Mouse (Mus musculus) embryonic facial prominence, embryonic 14.5 days (tissue): ENCODE measurements around the gene Zscan29. TPM values are rescaled to one million over a fixed set of nuclear protein-coding genes. Genes with fewer than 3 reads are reported as not detected.

Experiments used
- ATAC-seq: fragments of 200-750 bp; cut with Nextera tagmentation; 2 replicates; pipeline ENCODE4 v1.8.0; 2017; ENCODE audit warnings: low read depth, moderate number of reproducible peaks, moderate TSS enrichment
- DNase-seq: peaks from one replicate; pipeline ENCODE4 v3.0.0-alpha.2; 2015; ENCODE audit warnings: low spot score
- H3K27ac ChIP-seq: fragments of 300-500 bp; sonication (generic); replicated peaks from 2 replicates; pipeline ENCODE4 v1.5.1; 2014; ENCODE audit warnings: low read depth, mild to moderate bottlenecking, low read length, moderate library complexity
- H3K27me3 ChIP-seq: fragments of 300-500 bp; sonication (generic); replicated peaks from 2 replicates; pipeline ENCODE4 v1.6.1; 2014; ENCODE audit warnings: low read length; ENCODE audit not compliant: control insufficient read depth, insufficient read depth
- H3K36me3 ChIP-seq: fragments of 300-500 bp; sonication (generic); 2 replicates; pipeline ENCODE4 v1.6.1; 2014; ENCODE audit warnings: low read length, mixed read lengths; ENCODE audit not compliant: control insufficient read depth, insufficient read depth
- H3K4me1 ChIP-seq: fragments of 300-500 bp; sonication (generic); 2 replicates; pipeline ENCODE4 v1.6.1; 2014; ENCODE audit warnings: antibody characterized with exemption, low read length; ENCODE audit not compliant: control insufficient read depth, insufficient read depth
- H3K4me2 ChIP-seq: fragments of 300-500 bp; sonication (generic); 2 replicates; pipeline ENCODE4 v1.6.1; 2014; ENCODE audit warnings: low read depth, mild to moderate bottlenecking, low read length, moderate library complexity, mixed read lengths
- H3K4me3 ChIP-seq: fragments of 300-500 bp; sonication (generic); 2 replicates; pipeline ENCODE4 v1.5.1; 2014; ENCODE audit warnings: low read depth, mild to moderate bottlenecking, low read length
- H3K9ac ChIP-seq: fragments of 300-500 bp; sonication (generic); 2 replicates; pipeline ENCODE4 v1.6.1; 2014; ENCODE audit warnings: low read depth, mild to moderate bottlenecking, low read length, moderate library complexity, mixed read lengths
- H3K9me3 ChIP-seq: fragments of 300-500 bp; sonication (generic); 2 replicates; pipeline ENCODE4 v1.6.1; 2016; ENCODE audit warnings: low read length; ENCODE audit not compliant: control insufficient read depth
- WGBS: fragments of 180-500 bp; shearing (Covaris S2); extraction: QIAGEN DNeasy Blood & Tissue Kit; methylation state at CpG from one replicate; pipeline ENCODE4 v1.1.7; 2014; 5-methylcytosine and 5-hydroxymethylcytosine counted together
- polyA plus RNA-seq: library from polyadenylated mRNA; unstranded; fragments of >200 nt; fragmentation: Nextera tagmentation; extraction: Ambion mirVana; gene quantifications from 2 replicates; pipeline ENCODE4 v1.2.1, GENCODE M21; 2014

Zscan29 gene
- polyA plus RNA-seq, 1 experiment from 2014 or later = 7.3 TPM

GRCm38 (mm10) chr2:121141216-121142035, 29.5 kb downstream of the Zscan29 start:
- DNase-seq = no peak
- Histone ChIP-seq H3K4me2 (peak overlapping the region; percentile 95), H3K36me3 (peaks cover 41% of the 10 kb centered on the region), H3K9me3 (0 out of 2 replicates have a peak, but pooled peaks cover 8% of the 10 kb centered on the region), H3K27me3 (no peaks in the 10 kb centered on the region), H3K4me3 (peak overlapping the region; percentile 72), H3K9ac (peak overlapping the region; percentile 92), H3K4me1 (peaks cover 14% of the 10 kb centered on the region), H3K27ac (peak overlapping the region; percentile 99)
- 68% methylated on average over 16 of the region's 16 CpGs for WGBS
- no peak for ATAC-seq

DNA sequence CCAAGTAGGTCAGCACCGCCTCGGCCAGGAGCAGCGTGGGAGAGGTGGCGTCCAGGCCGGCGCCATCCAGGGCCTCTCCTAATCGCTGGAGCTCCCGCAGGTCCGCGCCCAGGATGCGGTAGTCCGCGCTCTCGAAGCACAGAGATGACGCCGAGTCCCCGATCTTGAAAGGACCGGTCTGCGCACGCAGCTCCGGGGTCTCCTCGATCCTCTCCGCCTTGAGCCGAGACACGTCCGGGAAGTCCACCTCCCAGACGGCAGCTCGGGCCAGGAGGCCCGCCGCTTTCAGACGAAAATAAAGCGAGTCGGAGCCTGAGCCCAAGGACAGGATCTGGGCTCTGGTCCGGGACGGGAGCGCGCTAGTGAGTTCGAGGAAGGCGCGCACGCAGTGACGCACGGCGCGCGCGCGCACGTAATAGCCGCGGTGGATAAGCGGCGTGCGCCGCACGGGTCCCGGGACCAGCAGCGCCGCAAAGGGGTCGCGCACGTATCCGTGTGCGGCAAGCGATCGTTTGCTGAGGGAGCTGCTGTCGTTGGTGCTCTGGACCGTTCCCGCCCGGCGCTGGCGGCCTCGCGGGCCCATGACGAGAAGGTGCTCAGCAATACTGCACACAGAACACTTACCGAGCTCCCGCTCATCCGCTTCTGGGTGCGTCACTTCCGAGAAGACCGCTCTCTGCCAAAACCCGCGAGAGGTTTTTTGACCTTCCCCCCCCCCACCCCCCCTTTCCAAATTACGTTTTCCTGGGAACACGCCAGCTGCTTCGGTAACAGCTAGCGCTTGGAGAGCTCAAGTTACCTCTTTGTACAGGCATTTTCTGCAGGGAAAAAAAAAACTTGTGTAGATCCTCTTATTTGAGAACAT, 30.7 kb downstream of the Zscan29 start, which contains the start of the genes Adal and Lcmt2:
Gene Adal, plus strand, starts transcription at position 411 of the 865 bp plus-strand sequence.
Gene Lcmt2, minus strand, starts transcription at position 636 of the 865 bp plus-strand sequence.
- under 1% methylated on average over 49 of the region's 87 CpGs for WGBS
- H3K27ac ChIP-seq = peak within 1 kb of the TSS; percentile 99
- H3K4me2 ChIP-seq = peak within 1 kb of the TSS; percentile 95
- peaks cover 14% of the 10 kb centered on the region for H3K4me1 ChIP-seq
- DNase-seq (peak; percentile 97), ATAC-seq (peak; percentile 95)
- peak within 1 kb of the TSS; percentile 92 for H3K9ac ChIP-seq
- no peaks in the 10 kb centered on the region for H3K27me3 ChIP-seq
- H3K9me3 ChIP-seq = 0 out of 2 replicates have a peak, but pooled peaks cover 8% of the 10 kb centered on the region
- peaks cover 34% of the 10 kb centered on the region for H3K36me3 ChIP-seq
- H3K4me3 ChIP-seq = peak within 1 kb of the TSS; percentile 72

GRCm38 (mm10) chr2:121139266-121140017, 31.5 kb downstream of the Zscan29 start:
- ATAC-seq (0 out of 2 replicates have a peak, but pooled peaks have one; percentile 3), DNase-seq (peak; percentile 45)
- Histone ChIP-seq H3K36me3 (peaks cover 31% of the 10 kb centered on the region), H3K9ac (peak overlapping the region; percentile 92), H3K4me3 (peak overlapping the region; percentile 72), H3K9me3 (0 out of 2 replicates have a peak, but pooled peaks cover 8% of the 10 kb centered on the region), H3K4me2 (peak overlapping the region; percentile 95), H3K27me3 (no peaks in the 10 kb centered on the region), H3K27ac (peak overlapping the region; percentile 99), H3K4me1 (peaks cover 14% of the 10 kb centered on the region)
- WGBS = 55% methylated on average over 29 of the region's 29 CpGs

GRCm38 (mm10) chr2:121137371-121137770, 33.6 kb downstream of the Zscan29 start:
- Histone ChIP-seq H3K4me3 (no peak overlapping the region), H3K4me1 (peaks cover 14% of the 10 kb centered on the region), H3K36me3 (peaks cover 17% of the 10 kb centered on the region; the same call in 1 of the 2 replicates), H3K9ac (no peak overlapping the region), H3K9me3 (0 out of 2 replicates have a peak, but pooled peaks cover 8% of the 10 kb centered on the region), H3K4me2 (no peak overlapping the region), H3K27me3 (no peaks in the 10 kb centered on the region), H3K27ac (no peak overlapping the region)
- DNase-seq = no peak
- no peak for ATAC-seq
- over 99% methylated on average over 4 of the region's 4 CpGs for WGBS

- Histone ChIP-seq H3K36me3 (peaks cover 5% of the 10 kb centered on the region; the same call in 1 of the 2 replicates), H3K9me3 (no peaks in the 10 kb centered on the region), H3K27ac (no peak overlapping the region), H3K4me2 (no peak overlapping the region), H3K27me3 (no peaks in the 10 kb centered on the region), H3K4me1 (no peaks in the 10 kb centered on the region; the same call in 1 of the 2 replicates), H3K4me3 (no peak overlapping the region), H3K9ac (no peak overlapping the region)
- WGBS = 90% methylated on average over 1 of the region's 1 CpGs
- ATAC-seq (no peak), DNase-seq (no peak)
Measured at GRCm38 (mm10) chr2:121132822-121133221, 38.1 kb downstream of the Zscan29 start.

DNA sequence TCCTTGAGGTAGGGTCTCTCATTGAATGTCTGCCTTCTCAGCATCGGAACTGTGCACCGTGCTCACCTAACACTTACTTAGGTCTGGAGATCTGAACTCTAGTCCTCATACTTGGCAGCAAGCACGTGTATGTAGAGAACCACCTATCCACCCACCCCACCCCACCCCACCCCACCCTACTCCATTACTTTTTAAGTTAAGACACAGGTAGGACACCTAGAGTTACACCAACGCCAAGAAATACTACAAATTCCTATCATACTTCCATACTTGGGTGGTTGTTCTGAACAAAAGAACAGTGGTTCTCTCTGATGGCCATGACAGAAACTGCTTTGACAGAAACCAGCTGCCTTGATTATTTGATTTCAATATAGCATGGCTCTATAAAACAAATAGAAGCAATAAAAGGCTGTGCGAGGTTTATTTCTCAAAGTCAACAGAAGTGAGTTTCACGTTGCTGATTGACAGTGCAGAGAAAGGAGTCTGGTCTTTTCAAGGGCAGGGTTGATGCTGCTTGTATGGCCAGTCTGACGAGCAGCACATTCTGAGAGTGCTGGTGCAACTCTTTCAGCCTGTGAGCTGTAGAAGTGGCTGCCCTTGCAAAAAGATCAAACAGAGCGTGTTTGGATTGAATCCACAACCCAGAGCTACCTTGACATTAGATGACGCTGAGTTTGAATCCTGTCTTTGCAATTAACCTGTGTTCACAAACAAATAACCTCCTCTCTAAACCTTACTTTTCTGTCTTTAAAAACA, 41.9 kb downstream of the Zscan29 start:
- Histone ChIP-seq H3K27me3 (no peaks in the 10 kb centered on the region), H3K4me2 (no peak overlapping the region), H3K9ac (no peak overlapping the region), H3K4me3 (no peak overlapping the region), H3K36me3 (no peaks in the 10 kb centered on the region), H3K9me3 (no peaks in the 10 kb centered on the region), H3K4me1 (no peaks in the 10 kb centered on the region), H3K27ac (no peak overlapping the region)
- 62% methylated on average over 9 of the region's 9 CpGs for WGBS
- DNase-seq (peak; percentile 10), ATAC-seq (no peak; the same call in 1 of the 2 replicates)

DNA sequence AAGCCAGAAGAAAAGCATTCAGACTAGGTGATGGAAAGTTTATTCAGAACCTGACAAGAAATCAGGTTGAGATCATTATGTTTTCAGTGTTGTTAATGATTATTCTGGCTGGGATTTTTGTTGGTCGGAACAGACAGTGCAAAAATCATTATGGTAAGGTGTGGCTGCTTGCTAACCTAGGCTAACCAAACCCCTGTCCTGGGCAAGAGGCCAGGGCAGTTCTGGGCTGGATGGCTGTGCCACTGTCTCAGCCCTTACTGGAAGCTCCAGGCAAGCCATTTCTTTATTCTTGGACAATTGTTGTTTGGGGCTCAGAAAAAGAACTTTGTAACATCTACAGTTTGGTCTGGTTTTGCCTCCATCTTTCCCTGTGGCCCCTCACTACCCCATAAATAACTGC, 43.4 kb downstream of the Zscan29 start:
- Histone ChIP-seq H3K4me1 (no peaks in the 10 kb centered on the region), H3K27ac (no peak overlapping the region), H3K4me2 (no peak overlapping the region), H3K9ac (no peak overlapping the region), H3K27me3 (no peaks in the 10 kb centered on the region), H3K4me3 (no peak overlapping the region), H3K9me3 (no peaks in the 10 kb centered on the region), H3K36me3 (no peaks in the 10 kb centered on the region)
- DNase-seq (no peak), ATAC-seq (no peak)
- 67% methylated on average over 1 of the region's 1 CpGs for WGBS
